Mouse (Mus musculus) embryonic fibroblast, embryonic 13.5 days (primary cell): ENCODE data around the gene Eln.

Experiments
- CTCF ChIP-seq: IDR thresholded peaks from 2 replicates; pipeline ENCODE4 v1.5.1; 2011; ENCODE audit warnings: mild to moderate bottlenecking, control low read depth, low read length, moderate library complexity, borderline replicate concordance; ENCODE audit not compliant: insufficient read depth
- POLR2A ChIP-seq: IDR thresholded peaks from 2 replicates; pipeline ENCODE4 v1.6.1; 2011; ENCODE audit warnings: low read depth, mild to moderate bottlenecking, control low read depth, low read length, moderate library complexity

DNA sequence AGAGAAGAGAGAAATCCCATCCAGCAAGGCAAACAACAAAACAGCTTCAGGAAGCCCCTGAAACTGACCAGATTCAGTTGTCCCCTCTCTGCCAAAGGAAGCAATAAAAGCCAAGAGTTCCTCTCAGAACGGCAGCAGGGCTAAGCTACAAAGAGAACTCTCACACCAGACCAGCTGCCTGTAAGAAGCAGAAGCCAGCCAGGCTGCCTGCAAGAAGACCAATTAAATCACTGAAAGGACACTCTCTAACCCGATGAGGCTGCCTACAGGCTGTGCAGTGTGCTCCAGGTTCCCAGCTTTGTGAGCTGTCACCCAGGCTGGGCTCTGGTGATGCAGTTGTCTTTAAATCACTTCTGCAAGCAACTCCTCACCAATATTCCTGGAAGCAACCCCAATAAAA, 63.3 kb downstream of the Eln start:
- TF ChIP-seq CTCF (no peak), POLR2A (no peak)
